ENCODE assay signal across 8 mouse cellular contexts in the genomic region with DNA sequence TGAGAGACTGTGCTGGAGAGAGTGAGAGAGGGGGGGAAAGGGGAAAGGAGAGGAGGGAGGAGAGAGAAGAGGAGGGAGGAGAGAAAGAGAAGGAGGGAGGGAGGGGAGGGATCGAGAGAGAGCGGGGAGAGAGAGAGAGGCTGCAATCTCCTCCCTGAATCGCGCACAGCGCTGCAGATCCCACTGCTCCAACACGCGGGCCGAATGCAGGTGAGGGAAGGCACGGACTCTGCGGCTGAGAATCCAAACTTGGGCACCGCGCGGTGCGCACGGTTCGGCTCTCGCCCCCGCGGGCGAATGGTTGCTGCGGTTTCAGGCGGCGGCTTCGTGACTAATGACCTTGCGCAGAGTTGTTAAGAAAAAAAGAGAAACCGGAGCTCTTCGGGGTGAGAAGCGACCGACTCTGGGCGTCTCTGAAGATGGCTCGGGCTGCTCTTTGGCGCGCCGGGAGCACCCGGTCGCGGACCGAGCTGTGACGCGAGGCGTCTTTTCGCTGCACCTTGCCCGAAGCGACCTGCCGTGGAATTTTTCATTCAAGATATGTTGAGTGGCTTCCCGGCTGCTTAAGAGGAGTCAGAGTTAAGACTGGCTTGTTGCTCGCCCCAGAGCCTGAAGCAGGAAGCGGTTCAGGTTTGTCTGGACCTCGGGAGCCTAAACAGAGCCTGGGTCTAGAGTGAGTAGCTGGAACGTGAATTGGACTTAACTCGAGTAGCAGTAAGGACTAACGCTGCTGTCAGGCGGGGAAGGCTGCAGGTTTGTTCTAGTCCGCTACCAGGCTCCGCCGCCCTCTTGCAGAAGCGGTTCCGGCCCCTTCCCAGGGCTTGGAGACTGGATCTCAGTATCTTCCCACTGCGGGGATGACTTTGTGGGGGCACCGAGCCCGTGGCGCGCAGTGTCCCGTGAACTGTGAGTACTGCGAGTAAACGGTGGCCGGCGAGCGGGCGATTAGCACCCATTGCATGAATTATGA. TPM values are rescaled to one million over a fixed set of nuclear protein-coding genes. Genes with fewer than 3 reads are reported as not detected.
DNase-seq lines count a peak whose midpoint lies in the region; ATAC-seq and TF ChIP-seq lines count a peak whose summit lies in the region.

Gene Pcdh7, plus strand, starts transcription at position 62 of the 970 bp plus-strand sequence.

- TF ChIP-seq EP300 in heart, adult 2 months (IDR thresholded peaks at IDR 0.05; ENCODE audit: insufficient read depth, low read depth, low read length) = no peak

- H3K36me3 ChIP-seq in embryonic facial prominence, embryonic 14.5 days (ENCODE audit: control insufficient read depth, insufficient read depth, low read length) = no peaks in the 10 kb centered on the region
- H3K36me3 ChIP-seq in heart, adult 2 months (ENCODE audit: control insufficient read depth, insufficient read depth, low read length) = no peaks in the 10 kb centered on the region; the same call in 1 of the 2 replicates
- no peaks in the 10 kb centered on the region for H3K36me3 ChIP-seq in kidney, embryonic 14.5 days (ENCODE audit: control insufficient read depth, insufficient read depth, low read length)
- H3K36me3 ChIP-seq in liver, adult 2 months (ENCODE audit: control insufficient read depth, insufficient read depth, low read length) = no peaks in the 10 kb centered on the region

- H3K4me2 ChIP-seq in embryonic facial prominence, embryonic 14.5 days (ENCODE audit: low read depth, low read length) = peak within 1 kb of the TSS; percentile 86
- peak within 1 kb of the TSS; percentile 92 for H3K4me2 ChIP-seq in kidney, embryonic 14.5 days (replicated peaks; ENCODE audit: low read depth, low read length)

- no peaks in the 10 kb centered on the region for H3K9me3 ChIP-seq in embryonic facial prominence, embryonic 14.5 days (ENCODE audit: control insufficient read depth, low read length)
- H3K9me3 ChIP-seq in kidney, embryonic 14.5 days (ENCODE audit: control insufficient read depth, low read length) = no peaks in the 10 kb centered on the region

- H3K27me3 ChIP-seq in embryonic facial prominence, embryonic 14.5 days (replicated peaks; ENCODE audit: control insufficient read depth, insufficient read depth, low read length) = peaks cover 10% of the 10 kb centered on the region
- peaks cover 3% of the 10 kb centered on the region; the same call in 1 of the 2 replicates for H3K27me3 ChIP-seq in heart, adult 2 months (ENCODE audit: control insufficient read depth, insufficient read depth, low read length)
- no peaks in the 10 kb centered on the region; the same call in 1 of the 2 replicates for H3K27me3 ChIP-seq in kidney, embryonic 14.5 days (ENCODE audit: control insufficient read depth, insufficient read depth, low read length)
- H3K27me3 ChIP-seq in liver, adult 2 months (ENCODE audit: control insufficient read depth, insufficient read depth, low read length) = peaks cover 36% of the 10 kb centered on the region

- 0 out of 2 replicates have a peak, but pooled peaks cover 2% of the 10 kb centered on the region for H3K79me2 ChIP-seq in heart, adult 2 months (replicated peaks; ENCODE audit: control insufficient read depth, insufficient read depth, low read length)
- H3K79me2 ChIP-seq in liver, adult 2 months (ENCODE audit: control insufficient read depth, insufficient read depth, low read length) = no peaks in the 10 kb centered on the region

- ATAC-seq in embryonic facial prominence, embryonic 14.5 days (ENCODE audit: low read depth) = peak; percentile 60
- ATAC-seq in kidney, embryonic 14.5 days (ENCODE audit: low FRiP score, low TSS enrichment) = peak; percentile 28

- H3K4me3 ChIP-seq in embryonic facial prominence, embryonic 14.5 days (ENCODE audit: low read depth, low read length) = peak within 1 kb of the TSS; percentile 73
- peak within 1 kb of the TSS; percentile 64 for H3K4me3 ChIP-seq in heart, adult 2 months
- H3K4me3 ChIP-seq in kidney, embryonic 14.5 days (ENCODE audit: low read length) = peak within 1 kb of the TSS; percentile 51
- peak within 1 kb of the TSS; percentile 58 for H3K4me3 ChIP-seq in liver, adult 2 months (ENCODE audit: insufficient read depth, low read depth, low read length)

- TF ChIP-seq POLR2A in heart, adult 2 months (IDR thresholded peaks at IDR 0.05; ENCODE audit: insufficient read depth, low read depth, low read length) = peak; percentile 80
- TF ChIP-seq POLR2A in liver, adult 2 months (IDR thresholded peaks at IDR 0.05; ENCODE audit: extremely low read depth, insufficient read depth, low read length) = no peak

- no peak for TF ChIP-seq CTCF in heart, adult 2 months (IDR thresholded peaks at IDR 0.05)
- no peak for TF ChIP-seq CTCF in liver, adult 2 months (IDR thresholded peaks at IDR 0.05; ENCODE audit: low read depth, low read length)

- peak; percentile 72 for DNase-seq in retina, embryonic 14.5 days (ENCODE audit: low spot score)
- no peak for DNase-seq in retina, postnatal 1 day
- DNase-seq in embryonic facial prominence, embryonic 14.5 days (ENCODE audit: low spot score) = peak; percentile 92
- peak; percentile 62 to 66 for DNase-seq in heart, adult 2 months
- DNase-seq in liver, adult 2 months (ENCODE audit: extremely low read depth, low read depth, low spot score) = no peak
- DNase-seq in naive thymus-derived CD4-positive, alpha-beta T cell, adult 2 months (ENCODE audit: low read depth) = peak; percentile 19
- peak; percentile 21 for DNase-seq in testis, postnatal 14 days (ENCODE audit: low spot score)

- peak within 1 kb of the TSS; percentile 75 for H3K9ac ChIP-seq in embryonic facial prominence, embryonic 14.5 days (ENCODE audit: low read depth, low read length)
- peak within 1 kb of the TSS; percentile 82 for H3K9ac ChIP-seq in heart, adult 2 months (ENCODE audit: low read depth, low read length)
- H3K9ac ChIP-seq in kidney, embryonic 14.5 days (ENCODE audit: low read depth, low read length) = peak within 1 kb of the TSS; percentile 62
- H3K9ac ChIP-seq in liver, adult 2 months (ENCODE audit: low read depth, low read length) = 0 out of 2 replicates have a peak within 1 kb of the TSS, but pooled peaks have one; percentile 32

- intact Hi-C loops in heart, adult 2 months (cut with DNase I) = loop anchor here (2.0 to 10.0 kb wide), 4 partner anchors 39 to 1019 kb away; no protein-coding TSS in a partner anchor

- under 1% methylated on average over 66 of the region's 70 CpGs for WGBS in embryonic facial prominence, embryonic 14.5 days
- under 1% methylated on average over 70 of the region's 70 CpGs for WGBS in heart, adult 2 months
- WGBS in kidney, embryonic 14.5 days = under 1% methylated on average over 64 of the region's 70 CpGs
- WGBS in liver, adult 2 months = under 1% methylated on average over 70 of the region's 70 CpGs

- H3K27ac ChIP-seq in embryonic facial prominence, embryonic 14.5 days (replicated peaks; ENCODE audit: low read depth, low read length) = peak within 1 kb of the TSS; percentile 95
- H3K27ac ChIP-seq in heart, adult 2 months = peak within 1 kb of the TSS; percentile 88
- H3K27ac ChIP-seq in kidney, embryonic 14.5 days (ENCODE audit: low read depth, low read length) = peak within 1 kb of the TSS; percentile 71
- no peak within 1 kb of the TSS for H3K27ac ChIP-seq in liver, adult 2 months (replicated peaks; ENCODE audit: insufficient read depth, low read depth, low read length)

- H3K4me1 ChIP-seq in embryonic facial prominence, embryonic 14.5 days (ENCODE audit: control insufficient read depth, insufficient read depth, low read length) = peaks cover 10% of the 10 kb centered on the region
- H3K4me1 ChIP-seq in heart, adult 2 months (ENCODE audit: control insufficient read depth, insufficient read depth, low read length) = no peaks in the 10 kb centered on the region
- H3K4me1 ChIP-seq in kidney, embryonic 14.5 days (ENCODE audit: control insufficient read depth, insufficient read depth, low read length) = 0 out of 2 replicates have a peak, but pooled peaks cover 7% of the 10 kb centered on the region
- peaks cover 9% of the 10 kb centered on the region for H3K4me1 ChIP-seq in liver, adult 2 months (ENCODE audit: control insufficient read depth, insufficient read depth, low read length)

RNA-seq across cellular contexts. Expression of gene Pcdh7, which starts in this region (rescaled TPM):
- 14.0 TPM in 2 replicates for polyA plus RNA-seq in embryonic facial prominence, embryonic 14.5 days (2014; fragmentation: Nextera tagmentation; extraction: Ambion mirVana)
- 100 to 1,000 TPM in 1 of 2 experiments, 10 to 100 TPM in 1; 82.7 to 107 TPM for total RNA-seq in heart, adult 2 months (2021)
- 44.0 and 72.3 TPM in 2 replicates for polyA plus RNA-seq in heart, adult 2 months (2012; rRNA removed)
- polyA plus RNA-seq in kidney, embryonic 14.5 days (2014; fragmentation: Nextera tagmentation; extraction: Ambion mirVana) = 6.5 and 7.6 TPM in 2 replicates
- 1.3 and 1.5 TPM in 2 replicates for total RNA-seq in liver, adult 2 months (2014; rRNA removed)
- 0.29 and 0.32 TPM in 2 replicates for polyA plus RNA-seq in liver, adult 2 months (2012; rRNA removed)

Comparison
In these comparisons a context has a peak if more than half of its experiments do, and no peak if none do; other contexts are left out.
1. RNA of gene Pcdh7 (total RNA-seq): 82.7 to 107 TPM in heart, adult 2 months; 1.3 to 1.5 TPM in liver, adult 2 months; every median in the first group is over 10 times any median in the second.
2. DNase-seq: peak in retina, embryonic 14.5 days (single experiment), embryonic facial prominence, embryonic 14.5 days (single experiment), heart, adult 2 months (2 of 2), naive thymus-derived CD4-positive, alpha-beta T cell, adult 2 months (single experiment) and testis, postnatal 14 days (single experiment); none in retina, postnatal 1 day (single experiment) and liver, adult 2 months (single experiment).
3. H3K9ac ChIP-seq: peak in every context shown above with its lines; median percentile 82 in heart, adult 2 months; 75 in embryonic facial prominence, embryonic 14.5 days; 62 in kidney, embryonic 14.5 days; 32 in liver, adult 2 months.
4. Peak in every context shown above with its lines, with median percentiles within 50 percentile points of each other: H3K4me3 ChIP-seq.